Mouse (Mus musculus) embryonic facial prominence, embryonic 10.5 days (tissue): ENCODE data around the gene Prr32. TPM values are rescaled to one million over a fixed set of nuclear protein-coding genes. Genes with fewer than 3 reads are reported as not detected.

Source experiments
- DNase-seq: peaks from one replicate; pipeline ENCODE4 v3.0.0-alpha.2; 2017; ENCODE audit warnings: low spot score
- H3K27ac ChIP-seq: fragments of 300-500 bp; sonication (generic); replicated peaks from 2 replicates; pipeline ENCODE4 v1.5.1; 2016; ENCODE audit warnings: mild to moderate bottlenecking
- H3K27me3 ChIP-seq: fragments of 300-500 bp; sonication (generic); replicated peaks from 2 replicates; pipeline ENCODE4 v1.6.1; 2016; ENCODE audit warnings: low read depth, mild to moderate bottlenecking; ENCODE audit not compliant: poor library complexity, severe bottlenecking
- H3K36me3 ChIP-seq: fragments of 300-500 bp; sonication (generic); replicated peaks from 2 replicates; pipeline ENCODE4 v1.6.1; 2016; ENCODE audit warnings: mild to moderate bottlenecking, moderate library complexity
- H3K4me1 ChIP-seq: fragments of 300-500 bp; sonication (generic); 2 replicates; pipeline ENCODE4 v1.6.1; 2016
- H3K4me3 ChIP-seq: fragments of 300-500 bp; sonication (generic); 2 replicates; pipeline ENCODE4 v1.5.1; 2016; ENCODE audit warnings: mild to moderate bottlenecking, moderate library complexity
- H3K9me3 ChIP-seq: fragments of 300-500 bp; sonication (generic); 2 replicates; pipeline ENCODE4 v1.6.1; 2016; ENCODE audit warnings: mild to moderate bottlenecking
- WGBS: fragments of 180-500 bp; shearing (Covaris S2); methylation state at CpG from one replicate; pipeline ENCODE4 v1.1.7; 2016; 5-methylcytosine and 5-hydroxymethylcytosine counted together
- polyA plus RNA-seq: library from polyadenylated mRNA; unstranded; fragments of >200 nt; fragmentation: Nextera tagmentation; extraction: Ambion mirVana; gene quantifications from 2 replicates; pipeline ENCODE4 v1.2.1, GENCODE M21; 2016

The Prr32 gene
- polyA plus RNA-seq: not detected in 2 replicates

DNA sequence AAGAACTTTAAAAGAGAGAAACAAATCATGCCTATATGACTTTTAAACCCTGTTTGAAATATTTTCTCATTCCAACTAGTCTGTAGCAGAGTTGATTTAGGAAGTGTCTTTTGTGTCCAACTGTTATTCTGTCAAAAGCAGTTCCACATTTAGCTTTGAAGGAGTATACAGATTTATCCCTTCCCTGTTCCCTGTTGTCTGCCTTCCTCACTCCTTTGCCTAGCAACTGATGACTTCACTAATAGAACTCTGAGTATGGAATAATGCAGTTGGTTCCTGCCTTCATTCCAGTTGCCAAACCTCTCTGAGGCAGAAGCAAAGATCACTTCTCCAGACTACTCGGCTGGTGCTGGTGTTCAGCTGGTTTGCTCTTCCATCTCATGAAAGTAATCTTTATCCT is at the start of gene Prr32:
Gene Prr32 (plus strand): TSS at position 301 of the 400 bp plus-strand sequence.
- DNase-seq: no peak
- no peaks in the 10 kb centered on the region for H3K4me1 ChIP-seq
- 86% methylated on average over 1 of the region's 1 CpGs for WGBS
- H3K36me3 ChIP-seq: no peaks in the 10 kb centered on the region
- H3K27ac ChIP-seq: no peak within 1 kb of the TSS
- H3K9me3 ChIP-seq: no peaks in the 10 kb centered on the region
- H3K4me3 ChIP-seq: no peak within 1 kb of the TSS
- no peaks in the 10 kb centered on the region for H3K27me3 ChIP-seq
